Mouse (Mus musculus) myocyte (in vitro differentiated cells): ENCODE results near the gene Lama5. TPM values are rescaled to one million over a fixed set of nuclear protein-coding genes. Genes with fewer than 3 reads are reported as not detected.

Experiments
- H3K27me3 ChIP-seq: one replicate; pipeline ENCODE4 v1.6.1; 2011; ENCODE audit not compliant: control insufficient read depth, insufficient read depth, insufficient read length
- H3K36me3 ChIP-seq: one replicate; pipeline ENCODE4 v1.6.1; 2011; ENCODE audit not compliant: control insufficient read depth, insufficient read depth
- H3K4me2 ChIP-seq: one replicate; pipeline ENCODE4 v1.6.1; 2011; ENCODE audit warnings: low read depth, control low read depth
- H3K4me3 ChIP-seq: one replicate; pipeline ENCODE4 v1.5.1; 2011; ENCODE audit warnings: mild to moderate bottlenecking, control low read depth, moderate library complexity
- H3K79me2 ChIP-seq: one replicate; pipeline ENCODE4 v1.6.1; 2011; ENCODE audit not compliant: control insufficient read depth, insufficient read depth
- H3ac ChIP-seq: one replicate; pipeline ENCODE4 v1.6.1; 2011; ENCODE audit not compliant: control insufficient read depth, insufficient read length
- CEBPB ChIP-seq: IDR thresholded peaks from 2 replicates; pipeline ENCODE4 v1.6.1; 2011; ENCODE audit warnings: mild to moderate bottlenecking, moderate library complexity; ENCODE audit not compliant: poor library complexity, insufficient read depth, severe bottlenecking
- E2F4 ChIP-seq: IDR thresholded peaks from one replicate; pipeline ENCODE4 v1.6.1; 2011; ENCODE audit warnings: mild to moderate bottlenecking, control low read depth, moderate library complexity; ENCODE audit not compliant: insufficient read depth
- MAX ChIP-seq: IDR thresholded peaks from one replicate; pipeline ENCODE4 v1.6.1; 2011; ENCODE audit warnings: low read depth, mild to moderate bottlenecking, control low read depth
- MYOD1 ChIP-seq, 3 experiments: IDR thresholded peaks; one replicate each; pipeline ENCODE4 v1.6.1; 2011; ENCODE audit warnings: control low read depth in 2 of 3, low read depth in 2 of 3, mild to moderate bottlenecking in 2 of 3, moderate library complexity in 1 of 3; ENCODE audit not compliant: insufficient read length in 2 of 3, control insufficient read depth in 1 of 3
- MYOG ChIP-seq, 3 experiments: IDR thresholded peaks; one replicate each; pipeline ENCODE4 v1.6.1; 2011; ENCODE audit warnings: control low read depth in 2 of 3, low read depth in 2 of 3, mild to moderate bottlenecking in 2 of 3; ENCODE audit not compliant: insufficient read length in 2 of 3, control insufficient read depth in 1 of 3, insufficient read depth in 1 of 3
- POLR2A ChIP-seq: IDR thresholded peaks from one replicate; pipeline ENCODE4 v1.6.1; 2011; ENCODE audit warnings: low read depth, mild to moderate bottlenecking, control low read depth, moderate library complexity; ENCODE audit not compliant: insufficient read length
- POLR2AphosphoS2 ChIP-seq: IDR thresholded peaks from one replicate; pipeline ENCODE4 v1.6.1; 2011; ENCODE audit warnings: low read depth, control low read depth; ENCODE audit not compliant: insufficient read length
- REST ChIP-seq: IDR thresholded peaks from one replicate; pipeline ENCODE4 v1.6.1; 2011; ENCODE audit warnings: mild to moderate bottlenecking, control low read depth, moderate library complexity; ENCODE audit not compliant: insufficient read depth, insufficient read length
- SRF ChIP-seq: IDR thresholded peaks from one replicate; pipeline ENCODE4 v1.6.1; 2011; ENCODE audit warnings: low read depth; ENCODE audit not compliant: control insufficient read depth, insufficient read length
- TCF12 ChIP-seq: IDR thresholded peaks from one replicate; pipeline ENCODE4 v1.6.1; 2011; ENCODE audit warnings: mild to moderate bottlenecking, control low read depth; ENCODE audit not compliant: poor library complexity, insufficient read depth, severe bottlenecking
- TCF3 ChIP-seq: IDR thresholded peaks from one replicate; pipeline ENCODE4 v1.6.1; 2011; ENCODE audit warnings: low read depth, control low read depth; ENCODE audit not compliant: insufficient read length
- USF1 ChIP-seq: IDR thresholded peaks from one replicate; pipeline ENCODE4 v1.6.1; 2011; ENCODE audit warnings: low read depth, mild to moderate bottlenecking, control low read depth, moderate library complexity
- polyA plus RNA-seq: library from polyadenylated mRNA; unstranded; fragments of >200 nt; fragmentation: generic; extraction: Trizol; gene quantifications from one replicate; pipeline ENCODE4 v1.2.1, GENCODE M21; 2012; ENCODE audit warnings: missing spikeins

Lama5 gene
- polyA plus RNA-seq, 1 experiment = 80.8 TPM

DNA sequence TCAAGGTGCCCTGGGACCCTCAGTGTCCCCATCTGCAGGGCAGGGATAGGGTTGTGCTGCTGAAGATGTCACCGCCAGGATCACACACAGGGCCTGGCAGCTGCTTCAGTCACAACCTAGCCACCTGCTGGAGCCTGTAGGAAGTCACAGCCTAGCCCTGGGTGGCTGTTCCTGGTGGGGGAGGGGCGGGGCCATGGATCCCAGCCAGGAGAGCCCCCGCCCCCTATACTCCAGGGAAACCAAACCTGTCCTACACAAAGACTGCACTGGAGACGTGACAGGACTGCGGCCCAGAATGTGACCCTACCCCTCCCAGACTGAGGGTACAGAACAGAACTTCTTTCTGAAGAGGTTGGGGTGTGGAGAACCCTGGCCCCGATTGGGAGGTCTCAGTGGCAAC is 3.4 kb downstream of the Lama5 start:
- Histone ChIP-seq H3K36me3 (peaks cover 3% of the 10 kb centered on the region), H3K79me2 (peaks cover 53% of the 10 kb centered on the region), H3K4me2 (peak overlapping the region; percentile 88), H3ac (no peak overlapping the region), H3K27me3 (no peaks in the 10 kb centered on the region), H3K4me3 (no peak overlapping the region)
- TF ChIP-seq POLR2A = no peak
- peak in 2 of 3 experiments; percentile 60 to 84 for TF ChIP-seq MYOD1 (IDR thresholded peaks at IDR 0.05; ENCODE audit: control insufficient read depth in 1 of 3, insufficient read length in 2 of 3, low read depth in 2 of 3)
- no peak for TF ChIP-seq TCF12
- peak in 2 of 3 experiments; percentile 30 to 82 for TF ChIP-seq MYOG (IDR thresholded peaks at IDR 0.05; ENCODE audit: control insufficient read depth in 1 of 3, insufficient read depth in 1 of 3, insufficient read length in 2 of 3, low read depth in 2 of 3)
- peak; percentile 10 for TF ChIP-seq POLR2AphosphoS2

DNA sequence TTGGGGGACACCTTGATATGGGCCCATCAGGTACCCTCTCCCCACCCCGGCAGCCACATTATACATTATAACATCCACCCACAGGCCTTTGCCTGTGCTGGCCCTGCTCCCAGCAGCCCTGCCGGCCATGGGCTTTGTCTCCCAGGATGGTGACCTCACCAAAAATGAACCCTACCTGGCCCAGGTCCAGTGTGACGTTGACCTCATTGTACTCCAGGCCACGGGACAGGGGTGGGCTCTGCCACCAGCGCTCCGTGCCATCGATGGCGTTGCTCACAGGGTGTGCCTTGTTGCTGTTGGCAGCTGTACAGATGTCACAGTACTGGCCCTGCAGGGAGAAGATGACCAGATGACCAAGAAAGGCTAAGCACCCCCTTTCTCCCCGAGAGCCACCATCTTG is 4.6 kb downstream of the Lama5 start:
- H3K4me2 ChIP-seq = no peak overlapping the region
- H3K4me3 ChIP-seq = no peak overlapping the region
- no peak for TF ChIP-seq MYOD1 (IDR thresholded peaks at IDR 0.05; ENCODE audit: control insufficient read depth in 1 of 3, insufficient read length in 2 of 3, low read depth in 2 of 3)
- no peak for TF ChIP-seq TCF12
- TF ChIP-seq POLR2AphosphoS2 = no peak
- no peaks in the 10 kb centered on the region for H3K27me3 ChIP-seq
- H3ac ChIP-seq = no peak overlapping the region
- peaks cover 3% of the 10 kb centered on the region for H3K36me3 ChIP-seq
- H3K79me2 ChIP-seq = peaks cover 57% of the 10 kb centered on the region

DNA sequence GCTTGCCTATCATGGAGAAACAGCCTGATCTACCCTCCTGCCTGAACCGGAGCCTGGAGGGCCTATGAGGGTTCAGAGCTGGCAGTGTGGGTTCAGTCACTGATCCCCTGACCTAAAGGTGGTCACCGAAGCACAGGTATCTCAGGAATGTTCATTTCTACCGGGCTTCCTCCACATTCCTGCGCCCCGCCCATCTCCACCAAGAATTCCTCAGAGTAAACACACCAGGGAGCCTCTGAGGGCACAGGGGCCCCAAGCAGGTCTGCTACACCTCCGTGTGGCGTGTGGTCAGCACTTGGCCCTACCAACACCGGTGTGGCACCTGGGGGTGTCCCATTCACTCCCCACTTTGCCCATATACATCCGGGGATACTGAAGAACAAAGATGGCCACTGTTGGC is 5.5 kb downstream of the Lama5 start:
- H3K4me3 ChIP-seq = no peak overlapping the region
- no peak overlapping the region for H3ac ChIP-seq
- H3K79me2 ChIP-seq = peaks cover 53% of the 10 kb centered on the region
- peaks cover 3% of the 10 kb centered on the region for H3K36me3 ChIP-seq
- TF ChIP-seq TCF12 (no peak), TCF3 (no peak), POLR2AphosphoS2 (no peak), USF1 (no peak), MYOD1 (IDR thresholded peaks at IDR 0.05; ENCODE audit: control insufficient read depth in 1 of 3, insufficient read length in 2 of 3, low read depth in 2 of 3) (no peak), MAX (no peak), E2F4 (no peak), CEBPB (no peak)
- no peaks in the 10 kb centered on the region for H3K27me3 ChIP-seq
- no peak overlapping the region for H3K4me2 ChIP-seq

DNA sequence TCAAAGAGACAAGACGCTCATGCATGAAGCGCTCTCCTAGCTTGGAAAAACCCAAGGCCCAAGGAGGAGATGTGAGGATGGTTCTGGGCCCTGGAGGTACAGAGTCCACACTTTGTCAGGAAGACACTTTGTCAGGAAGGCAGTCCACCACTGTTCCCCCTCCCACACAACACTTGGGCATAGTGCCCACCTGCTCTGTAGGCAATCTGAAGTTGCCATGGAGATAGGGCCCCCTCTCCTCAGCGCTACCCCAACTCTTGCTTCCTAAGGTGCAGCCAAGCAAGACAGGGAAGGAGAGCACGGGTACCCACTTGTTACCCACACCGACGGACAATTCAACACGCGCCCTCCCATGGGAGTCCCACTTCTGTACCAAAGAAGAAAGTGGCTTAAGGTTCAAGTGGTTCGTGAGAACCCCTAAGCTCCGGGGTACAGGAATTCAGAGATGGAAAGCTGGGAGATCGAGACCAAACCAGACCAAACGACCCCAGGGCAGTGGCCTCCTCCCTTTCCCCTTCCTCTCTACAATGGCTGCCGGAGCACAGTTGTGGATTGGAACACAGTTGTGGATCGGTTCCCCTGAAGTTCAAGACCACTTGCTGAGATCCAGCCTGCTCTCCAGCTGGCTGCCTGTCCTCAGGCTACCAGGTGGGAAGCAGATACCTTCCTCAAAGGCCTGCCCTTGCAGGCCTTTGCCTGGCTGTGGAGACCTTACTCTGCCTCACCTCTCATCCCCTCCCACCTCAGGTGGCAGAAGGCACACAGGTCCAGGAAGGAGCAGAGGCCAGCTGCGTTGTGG is 6.3 kb downstream of the Lama5 start:
- Histone ChIP-seq H3ac (no peak overlapping the region), H3K36me3 (peaks cover 3% of the 10 kb centered on the region), H3K4me3 (no peak overlapping the region), H3K27me3 (no peaks in the 10 kb centered on the region), H3K4me2 (no peak overlapping the region), H3K79me2 (peaks cover 45% of the 10 kb centered on the region)
- TF ChIP-seq SRF = no peak
- TF ChIP-seq TCF3 = no peak
- no peak for TF ChIP-seq MAX
- TF ChIP-seq POLR2A = no peak
- TF ChIP-seq MYOD1 (IDR thresholded peaks at IDR 0.05; ENCODE audit: control insufficient read depth in 1 of 3, insufficient read length in 2 of 3, low read depth in 2 of 3) = no peak
- no peak for TF ChIP-seq CEBPB
- no peak for TF ChIP-seq REST
- TF ChIP-seq E2F4 = no peak
- TF ChIP-seq POLR2AphosphoS2 = no peak
- TF ChIP-seq USF1 = no peak
- TF ChIP-seq TCF12 = no peak
- TF ChIP-seq MYOG (IDR thresholded peaks at IDR 0.05; ENCODE audit: control insufficient read depth in 1 of 3, insufficient read depth in 1 of 3, insufficient read length in 2 of 3, low read depth in 2 of 3) = no peak

DNA sequence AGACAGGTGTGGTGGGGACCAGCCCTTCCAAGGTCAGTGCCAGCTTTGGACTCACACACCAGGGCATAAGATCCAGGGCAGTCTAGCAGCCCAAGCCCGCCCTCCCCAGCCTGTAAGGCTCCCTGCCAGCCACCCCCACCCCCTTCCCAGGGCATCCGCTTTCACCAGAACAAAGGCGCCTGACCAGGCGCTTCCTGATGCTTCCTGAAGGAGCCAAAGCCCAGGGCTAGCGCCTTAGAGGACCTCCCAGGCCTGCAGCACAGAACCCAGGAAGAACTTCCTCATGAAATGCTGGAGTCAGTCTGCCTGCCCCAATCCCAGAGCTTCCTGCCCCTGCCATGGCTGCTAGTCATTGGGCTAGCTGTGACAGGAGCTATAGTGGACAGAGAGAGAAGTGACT is 7.0 kb downstream of the Lama5 start:
- Histone ChIP-seq H3K36me3 (peaks cover 3% of the 10 kb centered on the region), H3K4me3 (no peak overlapping the region), H3K4me2 (no peak overlapping the region), H3K79me2 (peaks cover 38% of the 10 kb centered on the region), H3ac (no peak overlapping the region), H3K27me3 (no peaks in the 10 kb centered on the region)
- no peak for TF ChIP-seq USF1
- TF ChIP-seq CEBPB = no peak
- TF ChIP-seq REST = no peak
- TF ChIP-seq TCF3 = no peak
- TF ChIP-seq MYOD1 (IDR thresholded peaks at IDR 0.05; ENCODE audit: control insufficient read depth in 1 of 3, insufficient read length in 2 of 3, low read depth in 2 of 3) = no peak
- no peak for TF ChIP-seq MAX
- TF ChIP-seq POLR2AphosphoS2 = no peak
- no peak for TF ChIP-seq POLR2A
- no peak for TF ChIP-seq SRF
- no peak for TF ChIP-seq TCF12
- no peak for TF ChIP-seq MYOG (IDR thresholded peaks at IDR 0.05; ENCODE audit: control insufficient read depth in 1 of 3, insufficient read depth in 1 of 3, insufficient read length in 2 of 3, low read depth in 2 of 3)
